Mouse (Mus musculus): ENCODE data around the gene Pmf1. TPM values are rescaled to one million over a fixed set of nuclear protein-coding genes. Genes with fewer than 3 reads are reported as not detected.

The Pmf1 gene
- polyA plus RNA-seq, 1 experiment from 2014 or later = 97.5 TPM

GRCm38 (mm10) chr3:88454762-88455587 is 44.8 kb upstream of the Pmf1 start:
- Histone ChIP-seq H3K4me2 (ENCODE audit: low read length) (peak overlapping the region; percentile 32), H3K9me3 (replicated peaks; ENCODE audit: low read length) (no peaks in the 10 kb centered on the region), H3K4me1 (replicated peaks; ENCODE audit: insufficient read depth, low read length) (peaks cover 15% of the 10 kb centered on the region), H3K4me3 (replicated peaks; ENCODE audit: low read depth, low read length) (no peak overlapping the region), H3K27ac (peak overlapping the region; percentile 87), H3K36me3 (ENCODE audit: insufficient read depth, low read length) (no peaks in the 10 kb centered on the region), H3K27me3 (ENCODE audit: insufficient read depth, low read length) (no peaks in the 10 kb centered on the region), H3K9ac (ENCODE audit: low read depth, low read length) (peak overlapping the region; percentile 23; the same call in 1 of the 2 replicates)
- 47% methylated on average over 9 of the region's 9 CpGs for WGBS
- ATAC-seq (replicated peaks; ENCODE audit: low FRiP score, low read depth) (peak; percentile 77), DNase-seq (ENCODE audit: low spot score) (no peak)
- TF ChIP-seq CTCF (IDR thresholded peaks at IDR 0.05; ENCODE audit: low read depth) = no peak

GRCm38 (mm10) chr3:88453986-88454385 is 43.9 kb upstream of the Pmf1 start:
- no peaks in the 10 kb centered on the region for H3K27me3 ChIP-seq (ENCODE audit: insufficient read depth, low read length)
- H3K4me3 ChIP-seq (replicated peaks; ENCODE audit: low read depth, low read length) = no peak overlapping the region
- TF ChIP-seq CTCF (IDR thresholded peaks at IDR 0.05; ENCODE audit: low read depth) = no peak
- no peaks in the 10 kb centered on the region for H3K36me3 ChIP-seq (ENCODE audit: insufficient read depth, low read length)
- no peak for DNase-seq (ENCODE audit: low spot score)
- H3K9ac ChIP-seq (ENCODE audit: low read depth, low read length) = no peak overlapping the region
- no peaks in the 10 kb centered on the region for H3K9me3 ChIP-seq (replicated peaks; ENCODE audit: low read length)
- no peak overlapping the region for H3K4me2 ChIP-seq (ENCODE audit: low read length)
- no peak for ATAC-seq (replicated peaks; ENCODE audit: low FRiP score, low read depth)
- peaks cover 15% of the 10 kb centered on the region for H3K4me1 ChIP-seq (replicated peaks; ENCODE audit: insufficient read depth, low read length)
- peak overlapping the region; percentile 87; the same call in 1 of the 2 replicates for H3K27ac ChIP-seq
- WGBS = 67% methylated on average over 8 of the region's 8 CpGs

DNA sequence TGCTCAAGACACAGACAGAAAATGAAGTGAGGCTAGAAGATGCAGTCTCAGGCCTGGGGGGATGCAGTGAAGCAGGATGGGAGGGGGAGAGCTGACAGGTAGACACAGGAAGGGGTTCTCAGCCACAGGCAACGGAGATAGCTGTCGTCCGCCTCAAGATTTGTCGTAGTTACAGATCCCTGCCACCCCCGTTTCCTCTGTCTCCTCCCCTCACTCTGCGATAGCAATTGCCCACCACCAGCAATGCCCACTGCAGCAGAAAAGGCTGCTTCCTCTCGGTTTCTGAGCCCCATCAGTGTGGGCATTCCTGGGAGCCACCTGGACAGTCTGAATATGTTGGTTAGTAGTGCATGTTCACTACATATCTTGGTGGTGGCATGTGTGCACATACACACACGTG is 43.2 kb upstream of the Pmf1 start:
- no peak for DNase-seq (ENCODE audit: low spot score)
- WGBS = 51% methylated on average over 8 of the region's 8 CpGs
- peaks cover 15% of the 10 kb centered on the region for H3K4me1 ChIP-seq (replicated peaks; ENCODE audit: insufficient read depth, low read length)
- no peak for ATAC-seq (replicated peaks; ENCODE audit: low FRiP score, low read depth)
- no peak overlapping the region for H3K27ac ChIP-seq
- H3K27me3 ChIP-seq (ENCODE audit: insufficient read depth, low read length) = no peaks in the 10 kb centered on the region
- H3K4me2 ChIP-seq (ENCODE audit: low read length) = no peak overlapping the region
- no peak overlapping the region for H3K4me3 ChIP-seq (replicated peaks; ENCODE audit: low read depth, low read length)
- H3K9ac ChIP-seq (ENCODE audit: low read depth, low read length) = no peak overlapping the region
- H3K9me3 ChIP-seq (replicated peaks; ENCODE audit: low read length) = no peaks in the 10 kb centered on the region
- no peaks in the 10 kb centered on the region for H3K36me3 ChIP-seq (ENCODE audit: insufficient read depth, low read length)
- no peak for TF ChIP-seq CTCF (IDR thresholded peaks at IDR 0.05; ENCODE audit: low read depth)

DNA sequence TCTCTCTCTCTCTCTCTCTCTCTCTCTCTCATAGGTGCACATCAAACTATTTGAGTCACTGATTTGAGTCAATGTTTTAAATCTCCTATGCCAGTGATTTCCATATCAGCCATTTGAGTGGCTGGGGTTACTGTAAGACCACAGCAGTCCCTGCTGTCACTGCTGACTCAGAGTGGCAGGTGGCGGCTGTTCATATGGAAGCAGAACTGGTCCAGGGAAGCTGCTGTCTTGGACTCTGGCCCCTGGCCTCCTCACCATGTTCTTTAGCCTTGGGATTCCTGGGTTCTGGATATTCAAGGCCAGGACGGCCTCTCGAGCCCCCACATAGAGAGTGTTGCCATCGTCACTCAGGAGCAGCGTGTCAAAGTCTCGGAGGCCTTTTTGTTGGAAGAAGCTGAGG is 42.6 kb upstream of the Pmf1 start:
- H3K9ac ChIP-seq (ENCODE audit: low read depth, low read length) = no peak overlapping the region
- no peak overlapping the region for H3K4me3 ChIP-seq (replicated peaks; ENCODE audit: low read depth, low read length)
- peaks cover 15% of the 10 kb centered on the region for H3K4me1 ChIP-seq (replicated peaks; ENCODE audit: insufficient read depth, low read length)
- H3K36me3 ChIP-seq (ENCODE audit: insufficient read depth, low read length) = no peaks in the 10 kb centered on the region
- ATAC-seq (replicated peaks; ENCODE audit: low FRiP score, low read depth) (no peak), DNase-seq (ENCODE audit: low spot score) (no peak)
- no peaks in the 10 kb centered on the region for H3K9me3 ChIP-seq (replicated peaks; ENCODE audit: low read length)
- no peak overlapping the region for H3K4me2 ChIP-seq (ENCODE audit: low read length)
- TF ChIP-seq CTCF (IDR thresholded peaks at IDR 0.05; ENCODE audit: low read depth) = no peak
- no peaks in the 10 kb centered on the region for H3K27me3 ChIP-seq (ENCODE audit: insufficient read depth, low read length)
- H3K27ac ChIP-seq = no peak overlapping the region
- 80% methylated on average over 6 of the region's 6 CpGs for WGBS

GRCm38 (mm10) chr3:88452246-88452645 is 42.1 kb upstream of the Pmf1 start:
- 0 out of 2 replicates have a peak, but pooled peaks cover under 1% of the 10 kb centered on the region for H3K36me3 ChIP-seq (ENCODE audit: insufficient read depth, low read length)
- no peak for TF ChIP-seq CTCF (IDR thresholded peaks at IDR 0.05; ENCODE audit: low read depth)
- DNase-seq (ENCODE audit: low spot score) (no peak), ATAC-seq (replicated peaks; ENCODE audit: low FRiP score, low read depth) (no peak)
- H3K4me1 ChIP-seq (replicated peaks; ENCODE audit: insufficient read depth, low read length) = peaks cover 12% of the 10 kb centered on the region
- H3K4me2 ChIP-seq (ENCODE audit: low read length) = no peak overlapping the region
- H3K27me3 ChIP-seq (ENCODE audit: insufficient read depth, low read length) = no peaks in the 10 kb centered on the region
- no peak overlapping the region for H3K9ac ChIP-seq (ENCODE audit: low read depth, low read length)
- no peak overlapping the region for H3K4me3 ChIP-seq (replicated peaks; ENCODE audit: low read depth, low read length)
- 57% methylated on average over 5 of the region's 5 CpGs for WGBS
- no peaks in the 10 kb centered on the region for H3K9me3 ChIP-seq (replicated peaks; ENCODE audit: low read length)
- no peak overlapping the region for H3K27ac ChIP-seq

GRCm38 (mm10) chr3:88450379-88451131 is 40.4 kb upstream of the Pmf1 start:
- 0 out of 2 replicates have a peak, but pooled peaks cover 3% of the 10 kb centered on the region for H3K36me3 ChIP-seq (ENCODE audit: insufficient read depth, low read length)
- H3K27ac ChIP-seq = no peak overlapping the region
- 79% methylated on average over 12 of the region's 12 CpGs for WGBS
- H3K4me2 ChIP-seq (ENCODE audit: low read length) = no peak overlapping the region
- TF ChIP-seq CTCF (IDR thresholded peaks at IDR 0.05; ENCODE audit: low read depth) = no peak
- H3K4me3 ChIP-seq (replicated peaks; ENCODE audit: low read depth, low read length) = no peak overlapping the region
- H3K9ac ChIP-seq (ENCODE audit: low read depth, low read length) = no peak overlapping the region; the same call in 1 of the 2 replicates
- DNase-seq (ENCODE audit: low spot score) = no peak
- H3K9me3 ChIP-seq (replicated peaks; ENCODE audit: low read length) = no peaks in the 10 kb centered on the region
- ATAC-seq (replicated peaks; ENCODE audit: low FRiP score, low read depth) = no peak
- H3K27me3 ChIP-seq (ENCODE audit: insufficient read depth, low read length) = no peaks in the 10 kb centered on the region
- H3K4me1 ChIP-seq (replicated peaks; ENCODE audit: insufficient read depth, low read length) = peaks cover 9% of the 10 kb centered on the region; the same call in 1 of the 2 replicates

All from kidney, postnatal 0 days (tissue).